Mouse (Mus musculus) midbrain, embryonic 15.5 days (tissue): ENCODE results near the gene Ptprg. TPM values are rescaled to one million over a fixed set of nuclear protein-coding genes. Genes with fewer than 3 reads are reported as not detected.

Experiments used
- ATAC-seq: fragments of 200-750 bp; cut with Nextera tagmentation; replicated peaks from 2 replicates; pipeline ENCODE4 v1.8.0; 2017; ENCODE audit warnings: moderate TSS enrichment
- H3K27ac ChIP-seq: fragments of 300-500 bp; sonication (generic); 2 replicates; pipeline ENCODE4 v1.5.1; 2015; ENCODE audit warnings: mild to moderate bottlenecking, inconsistent platforms
- H3K27me3 ChIP-seq: fragments of 300-500 bp; sonication (generic); replicated peaks from 2 replicates; pipeline ENCODE4 v1.6.1; 2015; ENCODE audit warnings: inconsistent platforms
- H3K36me3 ChIP-seq: fragments of 300-500 bp; sonication (generic); replicated peaks from 2 replicates; pipeline ENCODE4 v1.6.1; 2015; ENCODE audit warnings: inconsistent platforms
- H3K4me1 ChIP-seq: fragments of 300-500 bp; sonication (generic); 2 replicates; pipeline ENCODE4 v1.6.1; 2015; ENCODE audit warnings: inconsistent platforms
- H3K4me2 ChIP-seq: fragments of 300-500 bp; sonication (generic); 2 replicates; pipeline ENCODE4 v1.6.1; 2015; ENCODE audit warnings: inconsistent platforms, mild to moderate bottlenecking, moderate library complexity
- H3K4me3 ChIP-seq: fragments of 300-500 bp; sonication (generic); 2 replicates; pipeline ENCODE4 v1.5.1; 2015; ENCODE audit warnings: mild to moderate bottlenecking, inconsistent platforms
- H3K9ac ChIP-seq: fragments of 300-500 bp; sonication (generic); 2 replicates; pipeline ENCODE4 v1.6.1; 2015; ENCODE audit warnings: mild to moderate bottlenecking, inconsistent platforms
- H3K9me3 ChIP-seq: fragments of 300-500 bp; sonication (generic); 2 replicates; pipeline ENCODE4 v1.6.1; 2016; ENCODE audit warnings: inconsistent platforms
- WGBS: fragments of 180-500 bp; shearing (Covaris S2); methylation state at CpG from one replicate; pipeline ENCODE4 v1.1.7; 2015; ENCODE audit warnings: mixed read lengths; 5-methylcytosine and 5-hydroxymethylcytosine counted together
- polyA plus RNA-seq: library from polyadenylated mRNA; unstranded; fragments of >200 nt; fragmentation: Nextera tagmentation; extraction: Ambion mirVana; gene quantifications from 2 replicates; pipeline ENCODE4 v1.2.1, GENCODE M21; 2015

Gene Ptprg
- polyA plus RNA-seq, 1 experiment from 2014 or later: 43.3 TPM

- H3K27ac ChIP-seq: no peak overlapping the region
- H3K36me3 ChIP-seq: no peaks in the 10 kb centered on the region
- no peak overlapping the region for H3K4me3 ChIP-seq
- no peaks in the 10 kb centered on the region for H3K27me3 ChIP-seq
- H3K9ac ChIP-seq: no peak overlapping the region
- H3K4me2 ChIP-seq: no peak overlapping the region
- no peaks in the 10 kb centered on the region for H3K9me3 ChIP-seq
- no peak for ATAC-seq
- 92% methylated on average over 9 of the region's 9 CpGs for WGBS
- H3K4me1 ChIP-seq: peaks cover 6% of the 10 kb centered on the region; the same call in 1 of the 2 replicates
Measured at GRCm38 (mm10) chr14:11701516-11702249, 148.4 kb downstream of the Ptprg start.

- H3K36me3 ChIP-seq: no peaks in the 10 kb centered on the region
- H3K4me1 ChIP-seq: peaks cover 6% of the 10 kb centered on the region; the same call in 1 of the 2 replicates
- H3K4me3 ChIP-seq: no peak overlapping the region
- no peak overlapping the region for H3K27ac ChIP-seq
- H3K9ac ChIP-seq: no peak overlapping the region
- no peaks in the 10 kb centered on the region for H3K27me3 ChIP-seq
- H3K9me3 ChIP-seq: no peaks in the 10 kb centered on the region
- no peak; the same call in 1 of the 2 replicates for ATAC-seq
- no peak overlapping the region for H3K4me2 ChIP-seq
- 73% methylated on average over 11 of the region's 11 CpGs for WGBS
Measured at GRCm38 (mm10) chr14:11702770-11703477, 149.6 kb downstream of the Ptprg start.

GRCm38 (mm10) chr14:11704871-11705270 is 151.5 kb downstream of the Ptprg start:
- Histone ChIP-seq H3K9me3 (no peaks in the 10 kb centered on the region), H3K4me3 (no peak overlapping the region), H3K4me1 (peaks cover 16% of the 10 kb centered on the region), H3K27ac (no peak overlapping the region), H3K36me3 (no peaks in the 10 kb centered on the region), H3K4me2 (no peak overlapping the region), H3K9ac (no peak overlapping the region), H3K27me3 (no peaks in the 10 kb centered on the region)
- 17% methylated on average over 2 of the region's 2 CpGs for WGBS
- ATAC-seq: no peak

GRCm38 (mm10) chr14:11709352-11709751 is 156.0 kb downstream of the Ptprg start:
- ATAC-seq: no peak
- H3K9me3 ChIP-seq: no peaks in the 10 kb centered on the region
- no peak overlapping the region for H3K27ac ChIP-seq
- no peaks in the 10 kb centered on the region for H3K36me3 ChIP-seq
- H3K4me2 ChIP-seq: no peak overlapping the region
- H3K4me3 ChIP-seq: no peak overlapping the region
- WGBS: 58% methylated on average over 2 of the region's 2 CpGs
- H3K4me1 ChIP-seq: peaks cover 16% of the 10 kb centered on the region
- no peaks in the 10 kb centered on the region for H3K27me3 ChIP-seq
- no peak overlapping the region for H3K9ac ChIP-seq

- Histone ChIP-seq H3K27ac (no peak overlapping the region), H3K36me3 (no peaks in the 10 kb centered on the region), H3K9ac (no peak overlapping the region), H3K27me3 (no peaks in the 10 kb centered on the region), H3K4me2 (no peak overlapping the region), H3K9me3 (no peaks in the 10 kb centered on the region), H3K4me3 (no peak overlapping the region), H3K4me1 (peaks cover 14% of the 10 kb centered on the region)
- 26% methylated on average over 8 of the region's 8 CpGs for WGBS
- no peak for ATAC-seq
Measured at GRCm38 (mm10) chr14:11709798-11710197, 156.5 kb downstream of the Ptprg start.

GRCm38 (mm10) chr14:11710410-11711122 is 157.2 kb downstream of the Ptprg start:
- ATAC-seq: peak; percentile 8; the same call in 1 of the 2 replicates
- Histone ChIP-seq H3K4me1 (peaks cover 10% of the 10 kb centered on the region), H3K27ac (no peak overlapping the region), H3K4me3 (no peak overlapping the region), H3K27me3 (no peaks in the 10 kb centered on the region), H3K4me2 (no peak overlapping the region), H3K36me3 (no peaks in the 10 kb centered on the region), H3K9me3 (no peaks in the 10 kb centered on the region), H3K9ac (no peak overlapping the region)
- 92% methylated on average over 9 of the region's 9 CpGs for WGBS

GRCm38 (mm10) chr14:11712146-11712545 is 158.8 kb downstream of the Ptprg start:
- H3K4me2 ChIP-seq: no peak overlapping the region
- no peak overlapping the region for H3K27ac ChIP-seq
- H3K4me1 ChIP-seq: peaks cover 20% of the 10 kb centered on the region
- H3K9ac ChIP-seq: no peak overlapping the region
- 96% methylated on average over 6 of the region's 6 CpGs for WGBS
- no peak for ATAC-seq
- H3K27me3 ChIP-seq: no peaks in the 10 kb centered on the region
- no peaks in the 10 kb centered on the region for H3K36me3 ChIP-seq
- H3K9me3 ChIP-seq: no peaks in the 10 kb centered on the region
- H3K4me3 ChIP-seq: no peak overlapping the region

- no peak overlapping the region for H3K4me2 ChIP-seq
- ATAC-seq: no peak
- WGBS: 19% methylated on average over 3 of the region's 3 CpGs
Measured at GRCm38 (mm10) chr14:11716230-11716629, 162.9 kb downstream of the Ptprg start.

GRCm38 (mm10) chr14:11718201-11718600 is 164.9 kb downstream of the Ptprg start:
- no peak overlapping the region for H3K4me3 ChIP-seq
- no peaks in the 10 kb centered on the region for H3K36me3 ChIP-seq
- no peak for ATAC-seq
- no peak overlapping the region for H3K27ac ChIP-seq
- 82% methylated on average over 4 of the region's 4 CpGs for WGBS
- H3K4me1 ChIP-seq: peaks cover 33% of the 10 kb centered on the region
- H3K4me2 ChIP-seq: no peak overlapping the region
- no peaks in the 10 kb centered on the region for H3K27me3 ChIP-seq
- H3K9ac ChIP-seq: no peak overlapping the region
- H3K9me3 ChIP-seq: no peaks in the 10 kb centered on the region

More at GRCm38 (mm10) chr14:11716230-11716629, 162.9 kb downstream of the Ptprg start:
- Histone ChIP-seq H3K36me3 (no peaks in the 10 kb centered on the region), H3K4me3 (no peak overlapping the region), H3K9ac (no peak overlapping the region), H3K27ac (no peak overlapping the region), H3K9me3 (no peaks in the 10 kb centered on the region), H3K4me1 (peaks cover 28% of the 10 kb centered on the region), H3K27me3 (no peaks in the 10 kb centered on the region)

- no peak overlapping the region for H3K4me3 ChIP-seq
- H3K27me3 ChIP-seq: no peaks in the 10 kb centered on the region
- 17% methylated on average over 7 of the region's 7 CpGs for WGBS
- H3K4me2 ChIP-seq: no peak overlapping the region
- H3K9me3 ChIP-seq: no peaks in the 10 kb centered on the region
- peaks cover 33% of the 10 kb centered on the region for H3K4me1 ChIP-seq
- no peaks in the 10 kb centered on the region for H3K36me3 ChIP-seq
- 0 out of 2 replicates have a peak overlapping the region, but pooled peaks have one; percentile 32 for H3K27ac ChIP-seq
- no peak for ATAC-seq
- H3K9ac ChIP-seq: no peak overlapping the region
Measured at GRCm38 (mm10) chr14:11719259-11719658, 165.9 kb downstream of the Ptprg start.

- 33% methylated on average over 5 of the region's 5 CpGs for WGBS
- no peak overlapping the region for H3K4me2 ChIP-seq
- no peak for ATAC-seq
- no peak overlapping the region for H3K9ac ChIP-seq
- H3K27ac ChIP-seq: no peak overlapping the region
- H3K9me3 ChIP-seq: no peaks in the 10 kb centered on the region
- H3K4me3 ChIP-seq: no peak overlapping the region
- H3K27me3 ChIP-seq: no peaks in the 10 kb centered on the region
- no peaks in the 10 kb centered on the region for H3K36me3 ChIP-seq
- H3K4me1 ChIP-seq: peaks cover 23% of the 10 kb centered on the region
Measured at GRCm38 (mm10) chr14:11722101-11722500, 168.8 kb downstream of the Ptprg start.

GRCm38 (mm10) chr14:11723876-11724275 is 170.5 kb downstream of the Ptprg start:
- WGBS: 88% methylated on average over 7 of the region's 7 CpGs
- no peaks in the 10 kb centered on the region for H3K27me3 ChIP-seq

More at GRCm38 (mm10) chr14:11723876-11724275, 170.5 kb downstream of the Ptprg start:
- Histone ChIP-seq H3K9ac (no peak overlapping the region), H3K4me2 (no peak overlapping the region), H3K27ac (no peak overlapping the region), H3K4me3 (no peak overlapping the region), H3K9me3 (no peaks in the 10 kb centered on the region), H3K36me3 (no peaks in the 10 kb centered on the region), H3K4me1 (peaks cover 19% of the 10 kb centered on the region)
- ATAC-seq: no peak
